Mouse (Mus musculus): Measurements from ENCODE around the gene Pilrb1.
A peak's percentile ranks its signal among the peaks of the same experiment; 100 is the strongest.

DNA sequence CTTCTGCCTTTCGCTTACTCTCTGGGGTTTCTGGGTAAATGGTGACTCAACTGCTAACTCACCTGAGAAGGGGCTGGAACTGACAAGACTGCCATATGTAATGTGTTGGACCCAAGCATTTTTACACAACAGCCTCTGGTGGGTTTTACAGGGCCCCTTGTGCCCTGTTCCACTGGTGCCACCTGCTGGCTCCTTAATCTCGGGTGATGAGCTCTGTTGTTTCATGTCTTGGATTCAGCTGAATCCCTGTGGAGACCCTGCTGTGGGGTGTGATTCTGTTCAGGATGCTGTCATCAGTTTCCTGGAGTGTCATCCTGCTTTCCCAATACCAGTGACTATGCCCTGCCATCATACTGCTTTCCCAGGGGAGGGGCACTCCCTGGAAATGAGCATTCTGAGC is 20.0 kb upstream of the Pilrb1 start:
- TF ChIP-seq CTCF (IDR thresholded peaks at IDR 0.05; ENCODE audit: low read depth) (peak; percentile 62), EP300 (optimal IDR thresholded peaks at IDR 0.05) (no peak)
